Mouse (Mus musculus) gastrocnemius, adult 8-10 months (tissue): ENCODE data around the gene St7. TPM values are rescaled to one million over a fixed set of nuclear protein-coding genes. Genes with fewer than 3 reads are reported as not detected.

ENCODE experiments used
- DNase-seq, 2 experiments: peaks; one replicate each; pipeline ENCODE4 v3.0.0; 2022; ENCODE audit warnings: low spot score in 2 of 2
- total RNA-seq, 4 experiments: library from RNA; stranded (reverse); gene quantifications; 2 replicates each; pipeline ENCODE4 v1.2.4; 2022

St7 gene
- total RNA-seq, 4 experiments from 2014 or later: 11.3 to 16.0 (median 12.5) TPM

- DNase-seq: no peak
Measured at GRCm38 (mm10) chr6:17887765-17888164, 195.0 kb downstream of the St7 start.

- DNase-seq: no peak
Measured at GRCm38 (mm10) chr6:17895562-17895961, 202.8 kb downstream of the St7 start.

GRCm38 (mm10) chr6:17898539-17898938 lies 205.8 kb downstream of the St7 start:
- no peak for DNase-seq

GRCm38 (mm10) chr6:17903355-17903754 lies 210.6 kb downstream of the St7 start:
- DNase-seq: no peak

GRCm38 (mm10) chr6:17905776-17906175 lies 213.0 kb downstream of the St7 start:
- DNase-seq: no peak

GRCm38 (mm10) chr6:17906289-17906688 lies 213.6 kb downstream of the St7 start:
- DNase-seq: no peak

- DNase-seq: no peak
Measured at GRCm38 (mm10) chr6:17912312-17912711, 219.6 kb downstream of the St7 start.

- no peak for DNase-seq
Measured at GRCm38 (mm10) chr6:17912825-17913224, 220.1 kb downstream of the St7 start.

GRCm38 (mm10) chr6:17913315-17913714 lies 220.6 kb downstream of the St7 start:
- no peak for DNase-seq

GRCm38 (mm10) chr6:17914300-17914699 lies 221.6 kb downstream of the St7 start:
- DNase-seq: no peak

GRCm38 (mm10) chr6:17917233-17917632 lies 224.5 kb downstream of the St7 start:
- no peak for DNase-seq

- DNase-seq: no peak
Measured at GRCm38 (mm10) chr6:17922180-17922579, 229.4 kb downstream of the St7 start.

GRCm38 (mm10) chr6:17922967-17923366 lies 230.2 kb downstream of the St7 start:
- DNase-seq: no peak

GRCm38 (mm10) chr6:17923370-17923769 lies 230.6 kb downstream of the St7 start:
- DNase-seq: no peak

GRCm38 (mm10) chr6:17923894-17924505 lies 231.3 kb downstream of the St7 start:
- no peak for DNase-seq

GRCm38 (mm10) chr6:17925267-17925666 lies 232.5 kb downstream of the St7 start:
- DNase-seq: no peak

GRCm38 (mm10) chr6:17927746-17928145 lies 235.0 kb downstream of the St7 start:
- DNase-seq: no peak

GRCm38 (mm10) chr6:17931187-17931586 lies 238.5 kb downstream of the St7 start:
- DNase-seq: no peak

- no peak for DNase-seq
Measured at GRCm38 (mm10) chr6:17931835-17932234, 239.1 kb downstream of the St7 start.

- DNase-seq: no peak
Measured at GRCm38 (mm10) chr6:17932806-17933205, 240.1 kb downstream of the St7 start.

GRCm38 (mm10) chr6:17938631-17939346 lies 246.1 kb downstream of the St7 start:
- DNase-seq: no peak

- no peak for DNase-seq
Measured at GRCm38 (mm10) chr6:17941916-17942315, 249.2 kb downstream of the St7 start.

- DNase-seq: no peak
Measured at GRCm38 (mm10) chr6:17942344-17942743, 249.6 kb downstream of the St7 start.
